Mouse (Mus musculus) v-Abl transformed pro-B cells (cell line): ENCODE data around the gene Prrg2.

Source experiments
- in situ Hi-C, 2 experiments: fragments of 400-800 bp; cut with MboI; formaldehyde crosslinking; loops; one replicate each; pipeline ENCODE4 v1.15.1; 2025; ENCODE audit not compliant: unreplicated experiment in 2 of 2

The Prrg2 gene

GRCm38 (mm10) chr7:45091001-45091990, 28.8 kb upstream of the Prrg2 start:
- in situ Hi-C loops, result no loop called here

- in situ Hi-C loops, result no loop called here
Observed at GRCm38 (mm10) chr7:45090251-45090977, 27.9 kb upstream of the Prrg2 start.

GRCm38 (mm10) chr7:45088597-45088996, 26.1 kb upstream of the Prrg2 start:
- in situ Hi-C loops, result no loop called here

- in situ Hi-C loops, result no loop called here
Observed at GRCm38 (mm10) chr7:45086084-45086483, 23.6 kb upstream of the Prrg2 start.

- in situ Hi-C loops, result loop anchor here (5.0 kb wide), 5 partner anchors 44 to 219 kb away; partner anchors contain the start of genes Ccdc155 (in 1 of the 2), Flt3l (in 1 of the 2), Gm45713 (in 1 of the 2) and Rpl13a (in 1 of the 2)
Observed at GRCm38 (mm10) chr7:45083300-45083890, 20.9 kb upstream of the Prrg2 start.

- in situ Hi-C loops, result loop anchor here (5.0 kb wide), 5 partner anchors 45 to 220 kb away; partner anchors contain the start of genes Ccdc155 (in 1 of the 2), Flt3l (in 1 of the 2), Gm45713 (in 1 of the 2) and Rpl13a (in 1 of the 2)
Observed at GRCm38 (mm10) chr7:45082401-45083299, 20.2 kb upstream of the Prrg2 start.

GRCm38 (mm10) chr7:45081016-45081415, 18.5 kb upstream of the Prrg2 start:
- in situ Hi-C loops, result loop anchor here (5.0 kb wide), 5 partner anchors 46 to 221 kb away; partner anchors contain the start of genes Ccdc155 (in 1 of the 2), Flt3l (in 1 of the 2), Gm45713 (in 1 of the 2) and Rpl13a (in 1 of the 2)

GRCm38 (mm10) chr7:45079856-45080255, 17.4 kb upstream of the Prrg2 start:
- in situ Hi-C loops, result loop anchor here (5.0 kb wide), 5 partner anchors 47 to 222 kb away; partner anchors contain the start of genes Ccdc155 (in 1 of the 2), Flt3l (in 1 of the 2), Gm45713 (in 1 of the 2) and Rpl13a (in 1 of the 2)

- in situ Hi-C loops, result no loop called here
Observed at GRCm38 (mm10) chr7:45078513-45078912, 16.0 kb upstream of the Prrg2 start.

- in situ Hi-C loops, result no loop called here
Observed at GRCm38 (mm10) chr7:45077829-45078228, 15.4 kb upstream of the Prrg2 start.

GRCm38 (mm10) chr7:45077322-45077721, 14.8 kb upstream of the Prrg2 start:
- in situ Hi-C loops, result no loop called here

- in situ Hi-C loops, result no loop called here
Observed at GRCm38 (mm10) chr7:45076501-45076900, 14.0 kb upstream of the Prrg2 start.

- in situ Hi-C loops, result no loop called here
Observed at GRCm38 (mm10) chr7:45075405-45075804, 12.9 kb upstream of the Prrg2 start.

- in situ Hi-C loops, result loop anchor here in 1 of 2 experiments (5.0 kb wide), 1 partner anchor 92 kb away; no protein-coding TSS in a partner anchor
Observed at GRCm38 (mm10) chr7:45073949-45074348, 11.5 kb upstream of the Prrg2 start.

GRCm38 (mm10) chr7:45073171-45073707, 10.8 kb upstream of the Prrg2 start:
- in situ Hi-C loops, result loop anchor here in 1 of 2 experiments (5.0 kb wide), 1 partner anchor 91 kb away; no protein-coding TSS in a partner anchor

GRCm38 (mm10) chr7:45072230-45072629, 9.8 kb upstream of the Prrg2 start:
- in situ Hi-C loops, result loop anchor here in 1 of 2 experiments (5.0 kb wide), 1 partner anchor 90 kb away; no protein-coding TSS in a partner anchor

GRCm38 (mm10) chr7:45069671-45070070, 7.2 kb upstream of the Prrg2 start:
- in situ Hi-C loops, result loop anchor here (5.0 kb wide), 2 partner anchors 82 to 87 kb away; partner anchors contain the start of gene Prmt1 (in 1 of the 2)

- in situ Hi-C loops, result loop anchor here in 1 of 2 experiments (5.0 kb wide), 1 partner anchor 81 kb away; the partner anchor contains the start of gene Prmt1
Observed at GRCm38 (mm10) chr7:45068000-45068318, 5.5 kb upstream of the Prrg2 start.
